Mouse (Mus musculus) spleen, postnatal 36 days (tissue): ENCODE data around the gene Alg14.

ENCODE experiments used
- DNase-seq, 2 experiments: peaks; one replicate each; pipeline ENCODE4 v3.0.0; 2022; ENCODE audit warnings: low spot score in 2 of 2, mixed read lengths in 1 of 2

Alg14 gene

DNA sequence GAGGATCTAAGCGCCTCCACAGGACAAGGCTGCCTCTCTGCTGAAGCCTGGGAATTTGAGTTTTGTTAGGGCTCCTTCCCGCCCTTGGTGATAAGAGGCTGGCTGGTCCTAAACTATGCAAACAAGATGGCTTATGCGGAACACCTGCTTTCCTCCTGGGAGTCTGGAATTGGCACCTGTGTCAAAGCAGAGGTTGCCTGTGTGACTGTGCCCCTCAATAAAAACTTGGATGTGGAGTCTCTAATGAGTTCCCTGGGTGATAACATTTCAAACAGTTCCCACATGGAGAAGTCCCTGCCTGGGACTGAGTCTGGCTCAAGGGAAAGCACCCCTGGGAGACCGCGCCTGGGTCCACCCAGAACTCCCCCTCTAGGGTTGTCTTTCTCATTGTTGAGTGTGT is 113.5 kb downstream of the Alg14 start:
- no peak for DNase-seq

DNA sequence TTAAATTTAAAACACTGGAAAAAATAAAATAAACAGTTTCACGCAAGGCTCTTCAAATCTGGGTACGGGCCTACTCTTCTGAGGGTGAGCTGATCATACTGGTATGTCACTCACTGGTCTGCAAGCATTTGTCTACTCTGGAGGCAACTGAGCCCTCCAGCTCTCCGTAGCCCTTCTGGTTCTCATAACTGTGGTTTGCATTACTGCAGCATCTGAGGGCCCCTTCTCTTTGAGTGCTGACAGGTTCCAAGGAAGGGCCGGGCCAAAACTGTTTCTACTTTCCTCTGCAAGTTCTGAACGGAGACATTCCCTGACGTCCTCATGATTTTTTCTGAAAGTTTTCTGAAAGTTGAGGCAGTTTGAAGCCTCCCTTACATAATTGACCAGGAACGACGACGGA is 115.8 kb downstream of the Alg14 start:
- DNase-seq = no peak

DNA sequence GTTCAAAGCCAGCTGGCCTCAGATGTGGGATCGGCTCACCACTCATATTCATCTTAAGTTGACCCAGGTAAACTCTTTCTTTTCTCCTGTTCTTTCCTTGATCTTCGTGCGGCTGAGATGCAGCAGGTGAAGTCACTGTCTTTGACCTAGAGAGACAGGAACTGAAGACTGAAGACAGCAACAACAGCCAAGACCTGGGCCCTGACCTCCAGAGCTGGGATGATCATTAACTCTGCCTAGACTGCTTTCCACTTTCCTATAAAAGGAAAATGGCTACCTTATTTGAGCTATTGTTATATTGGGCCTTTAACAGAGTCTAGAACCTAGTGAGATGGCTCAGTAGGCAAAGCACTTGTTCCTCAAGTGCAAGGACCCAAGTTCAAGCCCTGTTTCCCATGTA is 116.8 kb downstream of the Alg14 start:
- no peak for DNase-seq

DNA sequence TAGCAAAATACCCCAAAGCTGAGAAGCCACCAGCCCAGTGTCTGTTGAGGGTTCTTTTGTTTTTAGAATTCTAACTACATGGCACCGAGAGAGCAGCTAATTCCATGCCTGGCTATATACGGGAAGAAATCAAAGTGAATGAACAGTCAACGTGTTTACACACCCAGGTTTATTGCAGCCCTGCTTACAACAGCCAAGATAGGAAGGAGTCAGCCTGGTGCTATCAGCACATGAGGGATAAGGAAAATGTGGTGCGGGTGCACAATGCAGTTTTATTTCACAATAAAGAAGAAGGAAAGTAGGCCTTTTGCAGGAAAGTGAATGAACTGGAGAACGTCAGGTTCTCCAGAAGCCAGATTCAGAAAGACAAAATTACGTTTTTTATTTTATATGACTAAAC is 119.9 kb downstream of the Alg14 start:
- DNase-seq = no peak
